Comparison of ENCODE assay signal across 8 mouse cellular contexts in the genomic region with DNA sequence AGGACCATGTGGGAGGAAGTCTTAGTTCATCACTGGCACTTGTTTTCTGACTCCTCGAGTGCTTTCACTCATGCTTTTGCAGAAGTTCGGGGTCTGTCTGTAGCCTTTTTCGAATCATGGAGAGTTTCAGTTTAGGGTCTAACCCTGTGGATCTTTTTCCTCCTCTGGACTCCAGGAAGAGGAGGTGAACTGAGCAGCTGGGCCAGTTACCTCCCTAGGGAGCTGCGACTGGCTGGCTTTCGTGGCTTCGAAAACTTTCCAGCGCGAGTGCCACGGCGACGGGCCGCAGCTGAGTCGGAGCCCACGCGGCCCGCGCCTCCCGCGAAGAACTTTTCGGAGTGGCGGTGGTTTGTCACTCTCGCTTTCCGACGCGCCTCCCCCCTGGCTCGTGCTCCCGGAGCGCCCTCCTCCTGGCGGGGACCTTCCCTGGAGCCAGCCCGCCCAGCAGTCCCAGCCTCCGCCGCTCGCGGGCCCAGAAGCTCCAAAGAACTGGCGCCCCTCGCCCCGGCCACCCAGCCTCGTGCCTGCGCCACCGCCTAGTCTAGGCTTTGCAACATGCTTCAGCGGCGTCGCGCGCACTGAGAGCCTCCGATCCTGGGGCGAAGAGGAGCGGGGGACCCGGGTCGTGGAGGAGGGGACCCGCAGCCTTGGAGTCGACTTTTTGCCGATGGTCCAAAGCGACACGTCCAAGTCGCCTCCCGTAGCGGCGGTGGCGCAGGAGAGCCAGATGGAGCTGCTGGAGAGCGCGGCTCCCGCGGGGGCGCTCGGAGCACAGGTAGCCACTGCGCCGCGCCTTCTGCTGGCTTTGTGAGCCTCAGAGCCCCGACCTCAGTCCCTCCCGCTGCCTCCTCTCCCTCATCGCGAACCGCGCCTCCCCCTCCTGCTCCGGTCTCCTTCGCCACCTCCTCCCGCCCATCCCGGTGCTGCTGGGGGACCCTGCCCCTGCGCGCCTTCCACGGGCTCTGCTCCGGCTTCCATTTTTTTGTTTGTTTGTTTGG. TPM values are rescaled to one million over a fixed set of nuclear protein-coding genes. Genes with fewer than 3 reads are reported as not detected.
DNase-seq lines count a peak whose midpoint lies in the region; ATAC-seq lines count a peak whose summit lies in the region.

No protein-coding gene starts in this region.

- H3K27me3 ChIP-seq in intestine, embryonic 14.5 days (replicated peaks; ENCODE audit: control insufficient read depth, insufficient read depth, low read length) = 0 out of 2 replicates have a peak, but pooled peaks cover 2% of the 10 kb centered on the region

- H3K27ac ChIP-seq in intestine, embryonic 14.5 days (ENCODE audit: low read depth) = peak overlapping the region; percentile 62; the same call in 1 of the 2 replicates

- H3K4me3 ChIP-seq in intestine, embryonic 14.5 days (ENCODE audit: low read depth, low read length) = peak overlapping the region; percentile 62

- H3K4me2 ChIP-seq in intestine, embryonic 14.5 days (ENCODE audit: low read length) = peak overlapping the region; percentile 92

- ATAC-seq in common myeloid progenitor, adult 5-6 weeks (replicated peaks; ENCODE audit: low read depth, poor library complexity, severe bottlenecking) = peak; percentile 73
- peak; percentile 90 for ATAC-seq in intestine, embryonic 14.5 days (replicated peaks; ENCODE audit: low FRiP score, low TSS enrichment, low read depth)
- ATAC-seq in megakaryocyte-erythroid progenitor cell, adult 5-6 weeks (replicated peaks; ENCODE audit: low FRiP score, low TSS enrichment, poor library complexity, severe bottlenecking) = peak; percentile 64
- ATAC-seq in activated CD4-positive, CD25-positive, alpha-beta regulatory T cell, adult 4 months = no peak

- under 1% methylated on average over 74 of the region's 83 CpGs for WGBS in intestine, embryonic 14.5 days

- intact Hi-C loops in left cerebral cortex, postnatal 25 days (cut with DNase I) = loop anchor here (5.0 kb wide), 1 partner anchor 73 kb away; no protein-coding TSS in a partner anchor

- H3K9me3 ChIP-seq in intestine, embryonic 14.5 days (ENCODE audit: control insufficient read depth, low read length) = no peaks in the 10 kb centered on the region

- peak overlapping the region; percentile 53 for H3K9ac ChIP-seq in intestine, embryonic 14.5 days (ENCODE audit: low read length)

- 0 out of 2 replicates have a peak, but pooled peaks cover 4% of the 10 kb centered on the region for H3K4me1 ChIP-seq in intestine, embryonic 14.5 days (replicated peaks; ENCODE audit: control insufficient read depth, insufficient read depth, low read length)

- no peaks in the 10 kb centered on the region for H3K36me3 ChIP-seq in intestine, embryonic 14.5 days (ENCODE audit: control insufficient read depth, insufficient read depth, low read length)

- DNase-seq in adipocyte (ENCODE audit: low spot score) = peak; percentile 38
- DNase-seq in gastrocnemius, postnatal 25 days = peak; percentile 31
- peak; percentile 86 for DNase-seq in intestine, embryonic 14.5 days (ENCODE audit: low spot score)
- DNase-seq in left cerebral cortex, postnatal 25 days (ENCODE audit: low spot score in 2 of 2) = peak; percentile 41 to 70
- DNase-seq in right cerebral cortex, postnatal 36 days (ENCODE audit: low spot score in 2 of 2) = peak; percentile 15 to 48

RNA-seq across cellular contexts. Expression of gene Cacnb2, which starts 1.2 kb away (rescaled TPM):
- total RNA-seq in common myeloid progenitor, adult 5-6 weeks (2017) = 8.5 and 9.4 TPM in 2 replicates
- total RNA-seq in gastrocnemius, postnatal 25 days (2021) = under 1 TPM; 0.26 to 0.32 TPM
- 2.9 and 3.0 TPM in 2 replicates for polyA plus RNA-seq in intestine, embryonic 14.5 days (2014; fragmentation: Nextera tagmentation; extraction: Ambion mirVana)
- total RNA-seq in left cerebral cortex, postnatal 25 days (2021) = 10 to 100 TPM; 49.3 to 52.7 TPM
- total RNA-seq in megakaryocyte-erythroid progenitor cell, adult 5-6 weeks (2014; fragmentation: Nextera tagmentation) = 0.70 and 2.6 TPM in 2 replicates
- total RNA-seq in megakaryocyte-erythroid progenitor cell, adult 5-6 weeks (2017) = 4.3 TPM in 1 of 2 replicates, not detected in the other
- polyA plus RNA-seq in activated CD4-positive, CD25-positive, alpha-beta regulatory T cell, adult 4 months (2017; shearing (Covaris generic)) = under 1 TPM in 1 of 2 experiments, not detected in 1; 0.15 TPM

Comparison
In these comparisons a context has a peak if more than half of its experiments do, and no peak if none do; other contexts are left out.
1. DNase-seq: peak in every context shown above with its lines; median percentile 86 in intestine, embryonic 14.5 days; 56 in left cerebral cortex, postnatal 25 days; 38 in adipocyte; 32 in right cerebral cortex, postnatal 36 days; 31 in gastrocnemius, postnatal 25 days.